Mouse (Mus musculus) left cerebral cortex, adult 8-10 months (tissue): ENCODE results near the gene Emc10. TPM values are rescaled to one million over a fixed set of nuclear protein-coding genes. Genes with fewer than 3 reads are reported as not detected.

ENCODE experiments used
- DNase-seq, 2 experiments: peaks; one replicate each; pipeline ENCODE4 v3.0.0; 2022; ENCODE audit warnings: low spot score in 2 of 2
- total RNA-seq, 4 experiments: library from RNA; stranded (reverse); gene quantifications; 2 replicates each; pipeline ENCODE4 v1.2.4; 2022

Gene Emc10
- total RNA-seq, 4 experiments from 2014 or later = 186 to 208 (median 193) TPM

DNA sequence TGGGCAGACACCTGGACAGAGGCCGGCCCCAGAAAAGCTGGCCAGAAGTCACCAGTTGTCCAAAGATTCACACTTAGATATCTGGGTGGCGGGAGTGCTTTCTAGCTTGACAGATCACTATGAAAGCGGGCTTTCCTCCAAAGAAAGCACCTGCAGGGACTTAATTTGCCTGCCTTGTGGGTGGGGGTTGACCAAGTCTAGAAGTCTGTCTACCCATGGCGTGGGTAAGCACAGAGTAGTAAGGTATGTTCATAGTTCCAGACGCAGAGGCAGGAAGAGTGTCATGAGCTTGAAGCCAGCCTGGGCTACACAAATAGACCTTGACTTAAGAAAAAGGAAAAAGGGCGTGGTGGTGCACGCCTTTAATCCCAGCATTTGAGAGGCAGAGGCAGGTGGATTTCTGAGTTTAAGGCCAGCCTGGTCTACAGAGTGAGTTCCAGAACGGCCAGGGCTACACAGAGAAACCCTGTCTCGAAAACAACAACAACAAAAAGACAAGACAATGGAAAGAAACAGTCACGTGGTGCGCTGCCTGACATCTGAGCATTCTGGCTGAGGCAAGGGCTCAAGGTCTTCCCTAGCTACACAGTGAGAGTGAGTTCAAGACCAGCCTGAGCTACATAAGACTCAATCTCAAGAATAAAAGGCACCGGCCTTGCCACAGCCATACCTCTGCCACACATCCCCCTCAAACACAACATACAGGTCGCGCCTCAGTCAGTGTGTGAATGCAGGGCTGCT is 30.3 kb upstream of the Emc10 start:
- no peak for DNase-seq

DNA sequence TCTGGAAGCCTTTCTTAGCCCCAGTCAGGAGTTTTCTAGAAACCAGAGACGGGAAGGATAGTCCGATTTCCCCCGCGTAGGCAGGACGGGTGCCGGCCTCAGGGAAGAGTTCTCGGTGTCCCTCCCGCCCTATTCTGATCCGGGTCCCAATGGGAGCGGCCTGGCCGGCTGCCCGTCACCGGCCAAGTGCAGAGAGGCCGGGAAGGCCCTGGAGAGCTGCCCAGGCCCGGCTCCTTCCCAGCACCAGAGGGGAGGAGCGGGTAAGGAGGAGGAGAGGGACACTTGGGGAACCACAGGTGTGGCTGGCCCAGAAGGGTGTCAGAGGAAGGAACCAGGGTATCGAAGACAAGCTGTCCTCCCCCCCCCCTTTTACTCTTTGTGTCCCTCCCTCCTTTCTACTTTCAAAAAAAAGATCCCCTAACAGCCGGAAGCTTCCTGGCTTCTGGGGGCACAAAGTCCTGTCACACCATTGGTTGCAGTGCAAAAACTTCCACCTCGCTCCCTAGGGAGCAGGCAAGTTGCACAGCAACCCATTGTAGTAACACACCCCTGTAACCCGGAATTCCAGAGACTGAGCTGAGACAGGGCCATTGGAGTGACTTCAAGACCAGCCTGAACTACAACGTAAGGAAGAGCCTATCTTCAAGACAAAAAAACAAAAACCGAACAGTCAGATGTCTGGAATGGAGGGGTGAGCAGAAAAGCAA is 28.9 kb upstream of the Emc10 start:
- no peak for DNase-seq

DNA sequence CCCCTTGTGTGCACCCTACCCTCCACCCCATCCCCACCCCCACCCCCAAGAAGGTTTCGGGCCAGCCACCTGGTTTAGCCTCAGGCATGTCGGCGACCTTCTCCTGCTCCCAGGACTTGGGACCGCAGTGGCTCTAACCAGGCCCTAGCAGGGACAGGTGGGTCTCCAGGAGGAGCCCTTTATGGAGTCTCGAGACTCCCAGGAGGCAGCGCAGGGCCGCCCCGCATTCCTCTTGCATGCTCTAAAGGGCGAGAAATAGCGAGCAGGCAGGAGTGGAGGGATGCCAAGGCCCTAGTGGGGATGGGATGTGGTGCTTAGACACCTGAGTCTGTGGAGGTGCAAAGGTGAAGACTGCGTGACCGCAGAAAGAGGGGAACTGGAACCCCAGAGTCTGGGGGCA is 28.2 kb upstream of the Emc10 start, which contains the start of gene Mybpc2:
Mybpc2 (minus strand) TSS at position 155 of the 400 bp plus-strand sequence.
- no peak for DNase-seq

DNA sequence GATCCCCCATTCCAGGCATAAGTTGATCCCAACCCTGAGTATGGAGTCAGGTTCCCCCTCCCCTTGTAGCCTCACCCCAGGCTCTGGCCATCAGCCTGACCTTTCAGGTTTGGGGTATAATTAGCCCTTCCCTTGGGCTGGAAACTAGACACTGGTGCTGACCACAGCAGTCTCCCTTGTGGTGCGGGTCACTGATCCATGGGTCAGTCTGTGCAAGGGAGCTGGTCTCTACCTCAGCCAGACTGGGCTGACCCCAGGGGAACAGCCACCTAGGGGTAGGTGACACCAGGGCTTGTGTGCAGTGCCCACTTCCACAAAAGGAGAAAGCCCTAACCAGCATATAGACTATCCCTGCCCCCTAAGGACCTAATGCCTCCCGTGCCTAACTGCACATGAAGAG is 26.7 kb upstream of the Emc10 start:
- DNase-seq = no peak

DNA sequence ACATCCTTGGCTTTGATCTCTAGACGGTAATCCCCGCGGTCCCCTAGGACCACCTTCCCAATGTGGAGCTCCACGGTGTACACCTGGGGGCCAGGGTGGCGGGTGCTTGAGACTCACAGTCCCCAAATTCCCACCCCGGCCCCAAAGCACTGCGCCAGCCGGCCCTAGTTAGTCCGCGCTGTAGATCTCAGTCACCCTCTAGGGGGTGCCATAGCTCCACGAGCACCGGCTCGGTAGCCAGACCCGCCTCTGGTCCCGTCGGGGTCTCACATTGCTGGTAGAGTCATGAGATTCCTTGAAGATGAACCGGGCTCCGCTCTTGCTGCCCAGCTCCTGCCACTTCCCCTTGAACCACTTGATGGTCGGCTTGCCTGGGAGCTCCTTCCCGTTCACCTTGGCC is 25.4 kb upstream of the Emc10 start:
- DNase-seq = no peak

DNA sequence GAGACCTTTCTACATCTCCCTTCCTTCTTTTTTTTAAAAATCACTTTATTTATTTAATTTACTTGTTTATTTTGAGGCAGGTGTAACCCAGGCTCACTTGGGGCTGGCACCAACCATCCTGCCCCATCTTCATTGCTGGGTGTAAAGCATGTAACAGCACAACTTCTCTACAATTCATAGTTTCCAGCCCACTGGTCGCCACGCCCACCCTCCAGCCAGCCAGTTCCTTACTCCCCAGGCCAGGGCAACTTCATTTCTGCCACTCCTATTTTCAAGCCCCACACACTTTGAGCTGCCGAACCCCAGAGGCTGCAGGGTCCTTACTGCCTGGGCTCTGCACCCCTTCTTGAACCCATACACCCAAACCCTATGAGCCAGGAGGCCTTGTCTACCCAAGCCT is 24.7 kb upstream of the Emc10 start:
- DNase-seq = no peak

DNA sequence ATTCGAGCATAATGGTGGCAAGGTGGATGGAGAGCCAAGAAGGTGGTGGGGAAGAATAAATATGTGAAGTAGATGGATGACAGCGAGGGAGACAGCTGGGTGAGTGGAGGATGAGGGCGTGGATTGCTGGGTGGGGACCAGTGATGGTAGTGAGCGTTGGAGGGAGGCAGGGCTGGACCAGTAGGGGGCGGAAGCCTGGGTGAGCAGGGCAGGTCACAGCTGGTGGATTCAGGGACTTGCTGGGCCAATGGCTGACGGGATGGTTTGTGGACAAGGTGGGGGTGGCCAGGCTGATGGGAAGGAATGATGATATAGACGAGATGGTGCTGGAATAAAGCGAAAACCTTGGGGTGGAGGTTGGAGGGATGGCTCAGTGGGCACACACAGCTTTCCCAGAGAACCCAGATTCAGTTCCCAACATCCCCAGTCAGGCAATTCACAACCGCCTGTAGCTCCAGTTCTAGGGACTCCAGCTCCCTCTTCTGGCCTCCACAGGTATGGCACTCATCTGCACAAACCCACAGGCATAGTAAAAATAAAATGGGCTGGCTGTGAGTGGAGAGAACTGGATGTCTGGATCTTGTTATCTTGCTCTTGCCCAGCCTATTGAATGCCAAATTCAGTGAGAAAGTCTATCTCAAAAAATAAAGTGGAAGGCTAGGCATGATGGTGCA is 23.0 kb upstream of the Emc10 start:
- no peak for DNase-seq

DNA sequence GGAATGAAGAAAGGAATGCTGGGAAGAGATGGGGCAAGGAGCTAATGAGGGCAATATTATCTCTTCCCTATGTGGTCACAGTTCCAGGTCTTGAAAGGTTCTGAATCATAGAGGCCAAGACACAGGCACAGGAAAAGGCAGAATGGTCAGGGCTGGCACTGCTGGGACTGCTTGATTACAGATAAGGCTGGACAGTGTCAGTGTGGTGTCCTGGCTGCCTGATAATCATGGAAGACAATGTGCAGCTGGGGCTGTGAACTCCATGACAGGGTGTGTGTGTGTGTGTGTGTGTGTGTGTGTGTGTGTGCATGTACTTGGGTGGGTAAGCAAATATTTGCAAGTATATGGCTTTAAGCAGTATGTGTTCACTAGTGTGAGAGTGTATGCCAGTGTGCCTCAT is 11.2 kb upstream of the Emc10 start:
- DNase-seq = no peak

DNA sequence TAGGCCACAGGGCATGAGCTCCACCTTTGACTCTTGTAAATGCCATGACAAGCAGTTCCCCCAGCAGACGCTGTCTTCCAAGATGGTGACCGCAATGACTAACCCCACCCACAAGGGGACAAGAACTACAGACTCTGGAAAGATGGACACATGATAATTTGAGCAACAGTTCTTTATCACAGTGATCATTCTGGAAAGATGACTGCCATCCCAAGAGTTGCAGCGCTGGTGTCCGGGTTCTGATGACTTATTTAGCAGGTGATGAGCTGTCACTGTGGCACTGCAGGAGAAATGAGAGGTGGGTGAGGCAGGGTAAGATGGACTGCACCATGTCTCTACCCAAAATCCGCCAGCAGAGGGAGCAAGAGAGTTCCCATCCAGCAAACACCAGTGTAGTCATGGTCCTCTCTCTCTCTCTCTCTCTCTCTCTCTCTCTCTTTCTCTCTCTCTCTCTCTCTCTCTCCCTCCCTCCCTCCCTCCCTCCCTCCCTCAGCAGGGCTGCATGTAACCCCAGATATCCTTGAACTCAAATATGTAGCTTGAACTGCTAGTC is 5.3 kb upstream of the Emc10 start:
- DNase-seq = no peak

DNA sequence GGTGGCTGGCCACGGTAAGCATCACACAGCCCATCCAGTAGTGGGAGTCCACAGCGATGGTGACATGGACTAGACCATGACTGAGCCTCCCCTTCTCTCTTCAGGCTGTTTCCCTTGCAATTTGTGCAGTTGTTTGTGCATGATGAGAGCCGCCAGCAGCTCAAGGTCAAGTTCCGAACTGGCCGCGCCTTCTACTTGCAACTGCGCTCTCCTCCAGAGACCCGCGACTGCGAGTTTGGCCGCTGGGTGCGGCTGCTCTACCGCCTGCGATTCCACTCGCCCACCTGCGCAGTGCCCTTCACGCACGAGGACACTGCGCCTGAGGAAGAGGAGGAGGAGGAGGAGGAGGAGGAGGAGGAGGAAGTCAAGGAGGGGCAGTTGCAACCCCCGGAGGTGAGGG is 3.7 kb upstream of the Emc10 start:
- DNase-seq = no peak

DNA sequence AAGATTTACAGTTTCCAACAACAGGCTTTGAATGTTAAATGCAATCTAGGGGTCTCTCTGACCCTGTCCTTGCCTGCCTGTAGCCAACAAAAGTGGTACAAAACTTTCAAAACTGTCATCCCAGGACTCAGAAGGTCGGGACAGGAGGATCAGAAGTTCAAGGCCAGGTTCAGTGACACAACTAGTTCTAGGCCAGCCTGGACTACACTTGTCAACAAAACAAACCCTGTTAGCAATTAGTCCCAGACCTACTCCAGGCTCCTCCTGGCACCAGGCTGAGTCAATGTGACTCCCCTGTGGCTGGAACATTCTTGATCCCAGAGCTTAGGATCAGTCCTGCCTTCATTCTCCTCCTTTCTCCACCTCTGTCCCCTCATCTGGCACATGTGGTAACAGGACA is 2.6 kb upstream of the Emc10 start:
- DNase-seq = no peak

DNA sequence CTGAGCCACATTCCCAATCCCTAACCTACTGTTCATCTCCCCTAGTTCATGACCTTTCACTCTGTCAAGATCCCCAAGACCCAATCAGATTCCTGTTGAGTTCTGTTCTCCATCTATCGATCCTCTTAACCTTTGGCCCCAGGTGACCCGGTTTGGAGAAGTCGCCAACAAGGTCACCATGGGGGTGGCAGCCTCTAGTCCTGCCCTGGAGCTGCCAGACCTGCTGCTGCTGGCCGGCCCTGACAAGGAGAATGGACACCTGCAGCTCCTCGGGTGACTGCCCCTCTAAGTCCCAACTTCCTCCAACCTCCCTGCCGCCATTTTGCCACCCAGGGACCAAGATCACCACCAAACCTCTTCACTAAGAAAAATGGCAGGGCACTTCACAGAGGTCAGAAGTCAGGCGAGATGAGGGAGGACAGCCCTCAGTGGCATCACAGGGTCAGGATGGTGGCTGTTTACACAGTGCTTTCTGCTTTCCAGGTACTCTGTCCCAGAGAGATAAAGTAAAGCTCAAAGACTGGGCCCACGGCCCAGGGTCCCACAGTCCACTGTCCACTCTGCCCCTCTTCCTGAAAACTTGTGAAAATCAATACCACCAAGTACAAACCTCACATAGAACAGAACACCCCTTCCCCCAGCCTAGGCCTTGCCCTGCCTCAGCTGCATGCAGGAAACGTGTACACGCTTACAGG is 1.2 kb upstream of the Emc10 start:
- no peak for DNase-seq

DNA sequence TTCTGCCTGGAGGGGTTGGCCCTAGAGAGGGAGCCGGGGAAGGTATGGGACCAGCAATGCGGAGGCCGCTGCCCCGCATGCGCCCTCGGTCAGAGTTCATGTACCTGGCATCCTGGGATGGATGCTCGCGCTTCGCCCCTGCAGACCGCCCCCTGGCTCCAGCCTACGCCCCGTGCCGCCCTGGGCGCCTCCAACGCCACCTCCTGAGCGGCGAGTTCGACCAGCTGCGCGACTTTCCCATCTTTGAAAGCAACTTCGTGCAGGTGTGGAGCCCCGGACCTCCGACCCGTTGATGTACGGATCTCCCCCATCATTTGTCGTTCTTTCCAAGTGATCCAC is 411 bp upstream of the Emc10 start:
- DNase-seq = no peak

DNA sequence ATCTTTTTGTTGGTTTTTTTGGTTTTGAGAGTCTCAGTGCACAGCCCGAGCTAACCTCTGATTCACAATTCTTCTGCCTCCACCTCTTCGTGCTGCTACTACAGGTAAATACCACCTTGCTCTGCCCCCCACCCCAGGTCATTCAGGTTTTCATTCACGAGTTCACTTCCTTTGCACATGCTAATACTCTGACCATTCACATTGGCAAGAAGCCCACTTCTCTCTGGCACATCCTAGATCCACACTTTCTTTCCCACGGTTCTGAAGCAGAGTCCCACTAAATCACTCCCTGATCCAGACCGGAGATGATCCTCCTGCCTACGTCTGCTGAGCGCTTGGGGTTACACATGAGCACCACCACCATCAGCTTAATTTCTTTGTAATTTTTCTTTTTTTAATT is 1.2 kb downstream of the Emc10 start:
- no peak for DNase-seq

DNA sequence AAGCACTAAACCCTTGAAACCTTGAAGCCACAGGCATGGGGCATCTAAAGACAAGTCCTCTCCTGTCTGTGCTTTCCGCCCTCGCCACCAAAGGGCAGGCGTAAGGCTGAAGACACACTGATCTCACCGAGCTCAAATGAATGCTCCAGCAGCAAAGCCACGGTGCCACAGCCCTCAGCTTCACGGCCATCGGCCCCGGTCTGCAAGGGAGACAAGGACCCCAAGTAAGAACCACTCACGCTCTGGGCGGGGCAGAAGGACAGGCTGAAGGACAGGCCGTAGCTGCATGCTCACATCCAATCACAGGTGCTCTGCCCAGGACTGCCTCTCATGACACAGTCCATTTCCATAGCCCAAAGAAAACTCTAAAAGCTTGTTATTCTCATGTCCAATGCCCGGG is 1.6 kb downstream of the Emc10 start:
- no peak for DNase-seq

DNA sequence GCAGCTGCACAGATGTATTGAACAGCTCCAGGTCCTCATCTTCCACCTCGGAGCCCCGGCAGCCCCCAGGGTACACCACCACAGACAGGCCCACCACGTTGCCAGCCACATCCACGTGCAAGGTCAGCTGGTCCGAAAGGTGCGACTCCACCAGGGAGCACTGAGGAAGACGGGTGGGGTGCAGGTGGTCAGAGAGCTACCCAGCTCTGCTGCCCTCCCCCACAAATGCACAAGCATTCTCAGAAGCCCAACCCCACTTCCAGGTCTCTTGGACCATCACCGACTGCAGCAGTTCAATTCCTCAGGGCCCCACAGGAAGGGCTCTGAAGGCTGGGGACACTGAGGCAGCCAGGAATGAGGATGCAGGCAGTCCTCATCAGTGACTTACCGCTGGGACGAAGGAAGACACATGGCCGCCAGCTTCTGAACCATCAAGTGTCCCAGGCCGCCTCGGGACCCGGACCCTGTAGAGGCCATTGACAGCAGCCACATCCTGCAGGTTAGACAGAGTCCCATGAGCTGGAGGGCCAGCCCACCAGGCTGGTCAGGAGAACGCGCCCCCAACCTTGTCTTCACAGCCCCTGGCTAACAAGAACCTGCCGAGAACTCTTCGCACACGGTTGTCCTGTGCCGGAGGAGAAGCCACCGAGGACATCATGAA is 4.0 kb downstream of the Emc10 start:
- no peak for DNase-seq

DNA sequence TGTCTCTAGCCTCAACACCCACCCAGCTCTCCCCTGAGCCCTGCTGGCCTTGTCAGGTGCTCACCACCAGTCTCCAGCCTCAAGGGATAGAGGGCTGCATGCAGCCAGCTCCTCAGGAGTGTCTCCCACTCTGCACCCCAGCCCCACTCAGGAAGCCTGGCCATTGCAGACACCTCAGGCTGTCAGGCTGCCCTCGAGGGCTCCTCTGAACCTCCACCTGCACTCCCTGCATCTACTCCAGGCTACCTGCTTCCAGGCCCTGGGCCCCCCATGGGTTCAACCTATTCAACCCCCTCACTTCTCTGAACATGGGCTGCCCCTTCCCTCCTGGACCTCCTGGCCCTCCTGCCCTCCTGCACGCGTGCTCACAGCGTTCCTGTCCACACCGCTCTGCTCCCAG is 4.9 kb downstream of the Emc10 start:
- DNase-seq = no peak

DNA sequence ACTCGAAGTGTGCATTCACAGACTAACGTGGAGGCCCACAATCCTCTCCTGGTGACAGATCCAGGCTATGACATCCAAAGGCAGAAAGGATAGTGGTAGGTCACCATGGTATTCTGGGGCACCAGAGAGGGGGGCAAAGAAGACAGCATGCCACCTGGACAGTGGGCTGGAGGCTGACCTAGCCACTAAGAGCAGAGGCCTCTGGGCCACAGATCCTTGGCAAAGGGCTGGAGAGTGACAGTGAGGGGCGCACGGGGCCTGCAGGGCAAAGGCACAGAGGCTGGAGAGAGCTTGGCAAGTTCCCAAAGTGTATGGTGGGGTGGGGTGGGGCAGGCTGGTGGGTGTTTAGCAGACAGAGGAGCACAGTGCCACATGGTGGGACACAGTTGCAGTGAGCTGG is 6.0 kb downstream of the Emc10 start:
- no peak for DNase-seq

DNA sequence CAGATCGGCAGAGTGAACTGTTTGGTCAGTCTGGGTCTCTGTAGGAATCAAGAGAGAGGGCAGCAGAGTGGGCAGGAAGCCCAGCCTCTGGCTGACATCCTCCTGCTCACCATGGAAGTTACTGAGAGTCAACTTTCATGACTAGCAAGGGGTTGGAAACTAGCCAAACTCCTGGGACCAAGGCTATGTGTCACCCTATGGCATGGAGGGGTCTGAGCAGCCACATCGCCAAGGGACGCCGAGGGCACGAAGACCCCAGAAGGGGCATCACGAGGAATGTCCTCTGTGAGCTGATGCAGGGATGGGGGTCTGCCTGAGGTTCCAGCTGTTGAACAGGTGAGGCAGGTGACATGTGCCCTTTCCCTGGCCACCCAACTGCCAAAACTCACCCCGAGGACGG is 7.8 kb downstream of the Emc10 start:
- DNase-seq = no peak

DNA sequence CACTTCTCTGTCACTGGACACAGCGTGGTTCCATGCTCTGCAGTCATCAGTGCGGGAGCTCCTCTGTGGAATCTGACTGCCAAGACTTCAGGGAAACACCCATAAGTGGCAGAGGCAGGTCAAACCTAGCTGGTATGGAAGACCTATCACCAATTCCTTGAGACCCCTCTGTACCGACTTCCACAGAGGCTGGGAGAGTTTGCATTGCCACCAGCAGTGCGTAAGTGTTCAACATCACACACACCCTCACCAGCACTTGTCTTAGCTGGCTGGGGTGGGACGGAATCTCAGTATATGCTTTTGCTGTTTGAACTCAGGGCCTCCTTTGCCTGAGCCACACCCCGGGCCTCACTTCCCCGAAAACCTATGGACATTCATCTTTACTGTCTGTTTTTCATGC is 8.4 kb downstream of the Emc10 start:
- DNase-seq = no peak

DNA sequence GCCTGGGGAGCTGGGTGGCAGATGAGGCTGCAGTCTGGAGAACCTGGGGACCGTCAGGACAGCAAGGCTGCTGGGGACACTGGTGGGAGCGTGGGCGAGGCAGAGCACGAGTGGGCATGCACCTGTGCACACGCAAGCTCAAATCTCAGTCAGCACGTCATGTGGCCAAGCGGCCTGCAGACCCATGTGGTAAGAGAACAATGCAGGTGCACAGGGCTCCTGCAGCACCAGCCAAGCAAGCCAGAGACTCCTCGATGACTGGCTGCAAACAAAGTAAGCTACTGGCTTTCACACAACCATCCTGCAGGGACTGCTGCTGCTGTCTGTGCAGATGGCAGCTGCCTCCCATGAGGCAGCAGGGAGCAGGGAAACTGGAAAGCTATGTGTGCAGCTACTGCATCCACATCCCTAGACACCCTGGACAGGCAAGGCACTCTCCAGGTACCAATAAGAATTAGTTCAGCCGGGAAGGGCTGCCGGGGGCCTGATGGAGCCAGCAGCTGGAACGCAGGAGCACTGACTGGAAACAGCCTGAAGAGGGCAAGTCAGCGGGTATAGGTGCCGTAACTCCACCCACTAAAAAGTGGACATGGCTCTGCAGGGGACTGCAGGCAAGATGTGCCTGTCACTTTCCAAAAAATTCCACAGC is 9.3 kb downstream of the Emc10 start:
- no peak for DNase-seq
